Mouse (Mus musculus) heart, adult 18-20 months (tissue): ENCODE results near the gene Elp5. TPM values are rescaled to one million over a fixed set of nuclear protein-coding genes. Genes with fewer than 3 reads are reported as not detected.
"Not testable (repeated sequence)": the region's sequence is repeated elsewhere in the genome, so short reads cannot be mapped to it uniquely, and the experiment has no call there.

ENCODE experiments used
- DNase-seq, 2 experiments: peaks; one replicate each; pipeline ENCODE4 v3.0.0; 2021 to 2022; ENCODE audit warnings: mixed read lengths in 1 of 2
- total RNA-seq, 2 experiments: library from RNA; stranded (reverse); gene quantifications; 2 replicates each; pipeline ENCODE4 v1.2.3; 2021

Gene Elp5
- total RNA-seq, 2 experiments from 2014 or later: 46.2 to 53.1 TPM

- DNase-seq: no peak
These were observed 26.1 kb downstream of the Elp5 start for GRCm38 (mm10) chr11:69956218-69956617.

- DNase-seq: not testable (repeated sequence)
These were observed 26.7 kb downstream of the Elp5 start for GRCm38 (mm10) chr11:69955618-69956017.

GRCm38 (mm10) chr11:69953267-69953915 lies 28.9 kb downstream of the Elp5 start:
- no peak for DNase-seq

- DNase-seq: no peak
These were observed 30.0 kb downstream of the Elp5 start for GRCm38 (mm10) chr11:69952274-69952673.

- DNase-seq: no peak
These were observed 31.4 kb downstream of the Elp5 start for GRCm38 (mm10) chr11:69950807-69951459.

GRCm38 (mm10) chr11:69948763-69949150 lies 33.6 kb downstream of the Elp5 start:
- peak; percentile 90 to 96 for DNase-seq

- DNase-seq: peak; percentile 94
These were observed 34.1 kb downstream of the Elp5 start, which contains the start of gene Slc2a4 for GRCm38 (mm10) chr11:69948066-69948762. Gene Slc2a4, minus strand, starts transcription at chr11:69948188.

- peak; percentile 66 to 83 for DNase-seq
These were observed 34.8 kb downstream of the Elp5 start for GRCm38 (mm10) chr11:69947337-69948065.

GRCm38 (mm10) chr11:69945997-69946891 lies 36.1 kb downstream of the Elp5 start:
- DNase-seq: no peak

- peak in 1 of 2 experiments; percentile 26 for DNase-seq
These were observed 37.1 kb downstream of the Elp5 start for GRCm38 (mm10) chr11:69945216-69945615.

- DNase-seq: peak in 1 of 2 experiments; percentile 21
These were observed 41.4 kb downstream of the Elp5 start for GRCm38 (mm10) chr11:69940962-69941361.

GRCm38 (mm10) chr11:69939731-69940130 lies 42.6 kb downstream of the Elp5 start:
- no peak for DNase-seq

- DNase-seq: peak; percentile 31 to 33
These were observed 43.1 kb downstream of the Elp5 start for GRCm38 (mm10) chr11:69939181-69939580.

- no peak for DNase-seq
These were observed 43.8 kb downstream of the Elp5 start for GRCm38 (mm10) chr11:69938401-69938979.

GRCm38 (mm10) chr11:69937834-69938233 lies 44.5 kb downstream of the Elp5 start:
- DNase-seq: no peak

- DNase-seq: peak; percentile 71 to 76
These were observed 44.9 kb downstream of the Elp5 start for GRCm38 (mm10) chr11:69937385-69937784.

GRCm38 (mm10) chr11:69936714-69937347 lies 45.5 kb downstream of the Elp5 start:
- DNase-seq: peak in 1 of 2 experiments; percentile 60

- no peak for DNase-seq
These were observed 46.2 kb downstream of the Elp5 start for GRCm38 (mm10) chr11:69936156-69936555.

GRCm38 (mm10) chr11:69935137-69935879 lies 47.0 kb downstream of the Elp5 start, which contains the start of gene Ybx2:
Gene Ybx2, plus strand, starts transcription at chr11:69935796.
- DNase-seq: peak; percentile 89 to 91

GRCm38 (mm10) chr11:69934681-69935080 lies 47.6 kb downstream of the Elp5 start:
- DNase-seq: no peak
